ENCODE assay signal across 7 mouse cellular contexts in the genomic region with DNA sequence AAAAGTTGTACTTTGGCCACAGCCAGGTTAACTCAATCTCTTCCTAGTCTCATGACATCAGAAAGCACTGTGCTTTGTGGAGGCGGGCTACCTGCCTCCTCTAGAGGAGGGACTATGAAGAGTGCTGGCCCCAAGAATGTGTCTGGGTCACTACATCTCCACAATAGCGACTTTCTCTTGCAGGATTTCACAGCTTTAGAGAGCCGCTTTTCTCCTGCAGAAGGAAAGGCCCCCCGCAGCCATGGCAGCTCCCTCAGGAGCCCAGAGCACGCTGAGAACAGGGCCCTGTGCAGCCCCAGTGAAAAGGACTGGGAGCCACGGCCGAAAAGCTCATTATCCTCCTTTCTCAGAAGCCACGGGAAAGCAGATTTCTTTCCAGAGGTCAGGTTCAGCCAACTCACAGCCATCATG. TPM values are rescaled to one million over a fixed set of nuclear protein-coding genes. Genes with fewer than 3 reads are reported as not detected.
DNase-seq lines count a peak whose midpoint lies in the region; ATAC-seq lines count a peak whose summit lies in the region.

No protein-coding gene starts in this region.

- H3K9ac ChIP-seq in limb, embryonic 11.5 days (ENCODE audit: low read length): no peak overlapping the region
- H3K9ac ChIP-seq in forebrain, embryonic 13.5 days: 0 out of 2 replicates have a peak overlapping the region, but pooled peaks have one; percentile 32
- H3K9ac ChIP-seq in kidney, embryonic 16.5 days (replicated peaks; ENCODE audit: low read length): 0 out of 2 replicates have a peak overlapping the region, but pooled peaks have one; percentile 42
- 0 out of 2 replicates have a peak overlapping the region, but pooled peaks have one; percentile 7 for H3K9ac ChIP-seq in neural tube, embryonic 14.5 days (replicated peaks; ENCODE audit: low read depth, low read length)

- peaks cover 21% of the 10 kb centered on the region for H3K4me1 ChIP-seq in limb, embryonic 11.5 days (ENCODE audit: control insufficient read depth, insufficient read depth, low read length)
- H3K4me1 ChIP-seq in limb, embryonic 10.5 days: peaks cover 72% of the 10 kb centered on the region
- H3K4me1 ChIP-seq in forebrain, embryonic 13.5 days: peaks cover 81% of the 10 kb centered on the region
- H3K4me1 ChIP-seq in kidney, embryonic 16.5 days (ENCODE audit: insufficient read depth, low read length): peaks cover 81% of the 10 kb centered on the region
- H3K4me1 ChIP-seq in neural tube, embryonic 14.5 days (ENCODE audit: control insufficient read depth, insufficient read depth, low read length): peaks cover 33% of the 10 kb centered on the region

- no peak overlapping the region for H3K4me3 ChIP-seq in limb, embryonic 11.5 days (ENCODE audit: low read depth, low read length)
- no peak overlapping the region for H3K4me3 ChIP-seq in limb, embryonic 10.5 days
- H3K4me3 ChIP-seq in forebrain, embryonic 13.5 days: no peak overlapping the region
- no peak overlapping the region for H3K4me3 ChIP-seq in kidney, embryonic 16.5 days (ENCODE audit: low read length)
- no peak overlapping the region for H3K4me3 ChIP-seq in neural tube, embryonic 14.5 days (ENCODE audit: low read depth, low read length)

- DNase-seq in limb, embryonic 11.5 days (ENCODE audit: low spot score): no peak
- DNase-seq in limb, embryonic 10.5 days (ENCODE audit: low spot score): no peak
- no peak for DNase-seq in cerebellum, postnatal 14 days

- no peak overlapping the region for H3K4me2 ChIP-seq in limb, embryonic 11.5 days (ENCODE audit: low read depth, severe bottlenecking)
- peak overlapping the region; percentile 33 for H3K4me2 ChIP-seq in forebrain, embryonic 13.5 days
- no peak overlapping the region for H3K4me2 ChIP-seq in kidney, embryonic 16.5 days (replicated peaks; ENCODE audit: low read depth, low read length)
- H3K4me2 ChIP-seq in neural tube, embryonic 14.5 days (ENCODE audit: low read depth, low read length): no peak overlapping the region

- H3K27ac ChIP-seq in limb, embryonic 11.5 days (replicated peaks; ENCODE audit: low read depth, low read length): peak overlapping the region; percentile 47; the same call in 1 of the 2 replicates
- no peak overlapping the region for H3K27ac ChIP-seq in limb, embryonic 10.5 days
- peak overlapping the region; percentile 54; the same call in 1 of the 2 replicates for H3K27ac ChIP-seq in forebrain, embryonic 13.5 days
- peak overlapping the region; percentile 54 for H3K27ac ChIP-seq in kidney, embryonic 16.5 days (ENCODE audit: low read length)
- H3K27ac ChIP-seq in neural tube, embryonic 14.5 days (ENCODE audit: low read depth, low read length): peak overlapping the region; percentile 8; the same call in 1 of the 2 replicates

- no peaks in the 10 kb centered on the region for H3K9me3 ChIP-seq in limb, embryonic 11.5 days (ENCODE audit: control insufficient read depth, low read length)
- H3K9me3 ChIP-seq in limb, embryonic 10.5 days (replicated peaks): no peaks in the 10 kb centered on the region
- no peaks in the 10 kb centered on the region for H3K9me3 ChIP-seq in forebrain, embryonic 13.5 days (replicated peaks)
- H3K9me3 ChIP-seq in kidney, embryonic 16.5 days (ENCODE audit: low read length): no peaks in the 10 kb centered on the region
- H3K9me3 ChIP-seq in neural tube, embryonic 14.5 days (ENCODE audit: control insufficient read depth, low read length): no peaks in the 10 kb centered on the region

- ATAC-seq in limb, embryonic 11.5 days (ENCODE audit: insufficient number of reproducible peaks, low FRiP score, low TSS enrichment, low read depth): no peak
- ATAC-seq in forebrain, embryonic 13.5 days: no peak
- ATAC-seq in kidney, embryonic 16.5 days (ENCODE audit: low FRiP score, low TSS enrichment): no peak
- ATAC-seq in neural tube, embryonic 14.5 days (ENCODE audit: low read depth): no peak
- no peak for ATAC-seq in inflammation-experienced regulatory T-cells, adult 6 months

- 64% methylated on average over 8 of the region's 8 CpGs for WGBS in limb, embryonic 11.5 days
- WGBS in limb, embryonic 10.5 days: 64% methylated on average over 8 of the region's 8 CpGs
- 8% methylated on average over 8 of the region's 8 CpGs for WGBS in forebrain, embryonic 13.5 days
- WGBS in kidney, embryonic 16.5 days: 49% methylated on average over 8 of the region's 8 CpGs
- 9% methylated on average over 8 of the region's 8 CpGs for WGBS in neural tube, embryonic 14.5 days

- H3K27me3 ChIP-seq in limb, embryonic 11.5 days (ENCODE audit: control insufficient read depth, insufficient read depth, low read length): no peaks in the 10 kb centered on the region
- no peaks in the 10 kb centered on the region for H3K27me3 ChIP-seq in limb, embryonic 10.5 days (ENCODE audit: low read depth, poor library complexity, severe bottlenecking)
- no peaks in the 10 kb centered on the region for H3K27me3 ChIP-seq in forebrain, embryonic 13.5 days
- no peaks in the 10 kb centered on the region for H3K27me3 ChIP-seq in kidney, embryonic 16.5 days (ENCODE audit: insufficient read depth, low read length)
- H3K27me3 ChIP-seq in neural tube, embryonic 14.5 days (ENCODE audit: control insufficient read depth, insufficient read depth, low read length): no peaks in the 10 kb centered on the region

- H3K36me3 ChIP-seq in limb, embryonic 11.5 days (ENCODE audit: control insufficient read depth, insufficient read depth, low read length): 0 out of 2 replicates have a peak, but pooled peaks cover 2% of the 10 kb centered on the region
- H3K36me3 ChIP-seq in limb, embryonic 10.5 days: peaks cover 31% of the 10 kb centered on the region
- H3K36me3 ChIP-seq in forebrain, embryonic 13.5 days (ENCODE audit: poor library complexity, severe bottlenecking): no peaks in the 10 kb centered on the region
- no peaks in the 10 kb centered on the region for H3K36me3 ChIP-seq in kidney, embryonic 16.5 days (ENCODE audit: insufficient read depth, low read length)
- no peaks in the 10 kb centered on the region for H3K36me3 ChIP-seq in neural tube, embryonic 14.5 days (ENCODE audit: control insufficient read depth, insufficient read depth, low read length)

RNA-seq across cellular contexts. Expression of a gene that starts 5.5 kb away (rescaled TPM):
- 30.5 and 39.1 TPM in 2 replicates for polyA plus RNA-seq in limb, embryonic 11.5 days (2014; fragmentation: Nextera tagmentation; extraction: Ambion mirVana)
- 39.0 and 40.2 TPM in 2 replicates for polyA plus RNA-seq in limb, embryonic 10.5 days (2016; fragmentation: Nextera tagmentation; extraction: Ambion mirVana)
- polyA plus RNA-seq in forebrain, embryonic 13.5 days (2015; fragmentation: Nextera tagmentation; extraction: Ambion mirVana): 29.3 and 33.5 TPM in 2 replicates
- 50.8 and 51.3 TPM in 2 replicates for polyA plus RNA-seq in kidney, embryonic 16.5 days (2015; fragmentation: Nextera tagmentation; extraction: Ambion mirVana)
- polyA plus RNA-seq in neural tube, embryonic 14.5 days (2014; fragmentation: Nextera tagmentation; extraction: Ambion mirVana): 13.2 and 13.7 TPM in 2 replicates
- polyA plus RNA-seq in inflammation-experienced regulatory T-cells, adult 6 months (2017; shearing (Covaris generic)): 10 to 100 TPM; 37.9 to 88.5 (median 58.2) TPM

RNA-seq across cellular contexts. Expression of a gene that starts 13.7 kb away (rescaled TPM):
- polyA plus RNA-seq in limb, embryonic 11.5 days (2014; fragmentation: Nextera tagmentation; extraction: Ambion mirVana): 30.4 and 36.6 TPM in 2 replicates
- 27.1 and 32.2 TPM in 2 replicates for polyA plus RNA-seq in limb, embryonic 10.5 days (2016; fragmentation: Nextera tagmentation; extraction: Ambion mirVana)
- polyA plus RNA-seq in forebrain, embryonic 13.5 days (2015; fragmentation: Nextera tagmentation; extraction: Ambion mirVana): 19.7 and 20.0 TPM in 2 replicates
- polyA plus RNA-seq in kidney, embryonic 16.5 days (2015; fragmentation: Nextera tagmentation; extraction: Ambion mirVana): 21.1 and 21.9 TPM in 2 replicates
- polyA plus RNA-seq in neural tube, embryonic 14.5 days (2014; fragmentation: Nextera tagmentation; extraction: Ambion mirVana): 28.3 and 31.7 TPM in 2 replicates
- polyA plus RNA-seq in inflammation-experienced regulatory T-cells, adult 6 months (2017; shearing (Covaris generic)): 1 to 10 TPM; 5.5 to 6.3 (median 5.8) TPM

RNA-seq across cellular contexts. Expression of a gene that starts 45.9 kb away (rescaled TPM):
- 0.32 TPM in 1 of 2 replicates, not detected in the other for polyA plus RNA-seq in limb, embryonic 11.5 days (2014; fragmentation: Nextera tagmentation; extraction: Ambion mirVana)
- 0.18 TPM in 1 of 2 replicates, not detected in the other for polyA plus RNA-seq in limb, embryonic 10.5 days (2016; fragmentation: Nextera tagmentation; extraction: Ambion mirVana)
- 0.20 and 0.30 TPM in 2 replicates for polyA plus RNA-seq in forebrain, embryonic 13.5 days (2015; fragmentation: Nextera tagmentation; extraction: Ambion mirVana)
- 0.51 and 0.59 TPM in 2 replicates for polyA plus RNA-seq in kidney, embryonic 16.5 days (2015; fragmentation: Nextera tagmentation; extraction: Ambion mirVana)
- polyA plus RNA-seq in neural tube, embryonic 14.5 days (2014; fragmentation: Nextera tagmentation; extraction: Ambion mirVana): 0.50 and 0.79 TPM in 2 replicates
- 1 to 10 TPM; 1.1 to 1.5 (median 1.5) TPM for polyA plus RNA-seq in inflammation-experienced regulatory T-cells, adult 6 months (2017; shearing (Covaris generic))

RNA-seq across cellular contexts. Expression of a gene that starts 55.9 kb away (rescaled TPM):
- 65.0 and 71.0 TPM in 2 replicates for polyA plus RNA-seq in limb, embryonic 11.5 days (2014; fragmentation: Nextera tagmentation; extraction: Ambion mirVana)
- 67.9 and 82.8 TPM in 2 replicates for polyA plus RNA-seq in limb, embryonic 10.5 days (2016; fragmentation: Nextera tagmentation; extraction: Ambion mirVana)
- 44.9 and 48.0 TPM in 2 replicates for polyA plus RNA-seq in forebrain, embryonic 13.5 days (2015; fragmentation: Nextera tagmentation; extraction: Ambion mirVana)
- polyA plus RNA-seq in kidney, embryonic 16.5 days (2015; fragmentation: Nextera tagmentation; extraction: Ambion mirVana): 94.5 and 99.0 TPM in 2 replicates
- polyA plus RNA-seq in neural tube, embryonic 14.5 days (2014; fragmentation: Nextera tagmentation; extraction: Ambion mirVana): 37.0 and 49.9 TPM in 2 replicates
- 10 to 100 TPM; 85.9 to 95.9 (median 91.8) TPM for polyA plus RNA-seq in inflammation-experienced regulatory T-cells, adult 6 months (2017; shearing (Covaris generic))
